Mouse (Mus musculus): ENCODE measurements around the gene Gm28047.

- no peak for TF ChIP-seq TAL1 (IDR thresholded peaks at IDR 0.05; ENCODE audit: low read length)
- no peak for TF ChIP-seq GATA1 (IDR thresholded peaks at IDR 0.05; ENCODE audit: low read length)
Measured at GRCm38 (mm10) chr15:102515791-102516190, 109.1 kb downstream of the Gm28047 start.

Measured in erythroblast, embryonic 14.5 days (primary cell).